Mouse (Mus musculus): ENCODE results near the gene Drg1. TPM values are rescaled to one million over a fixed set of nuclear protein-coding genes. Genes with fewer than 3 reads are reported as not detected.

Gene Drg1
- polyA plus RNA-seq, 1 experiment from 2014 or later = 211 TPM

GRCm38 (mm10) chr11:3288521-3289301, 22.5 kb upstream of the Drg1 start, which contains the start of gene Patz1:
TSS of gene Patz1 (plus strand) at chr11:3288874.
- ATAC-seq = peak; percentile 30

DNA sequence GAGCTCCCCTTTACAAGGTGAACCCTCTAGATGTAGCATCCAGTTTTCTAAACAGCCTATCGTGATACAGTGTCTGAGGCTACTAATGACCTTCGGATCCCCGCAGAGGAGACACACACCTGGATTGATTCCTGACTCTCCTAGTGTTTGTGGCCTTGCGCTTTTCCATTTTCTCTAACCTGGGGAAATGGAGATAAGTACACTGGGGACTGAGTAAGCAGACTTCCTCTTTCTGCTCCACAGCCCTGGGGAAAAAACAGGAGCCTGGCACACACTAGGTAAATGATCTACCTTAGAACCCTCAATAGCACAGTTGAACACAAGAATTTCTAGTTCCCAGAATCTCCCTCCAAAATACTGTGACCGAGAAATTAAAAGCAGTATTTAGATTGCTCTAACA, 21.7 kb upstream of the Drg1 start:
- Histone ChIP-seq H3K4me3 (replicated peaks) (peak overlapping the region; percentile 88), H3K36me3 (no peaks in the 10 kb centered on the region), H3K4me2 (replicated peaks) (peak overlapping the region; percentile 98; the same call in 1 of the 2 replicates), H3K9ac (no peak overlapping the region; the same call in 1 of the 2 replicates), H3K9me3 (no peaks in the 10 kb centered on the region), H3K4me1 (replicated peaks) (peaks cover 16% of the 10 kb centered on the region), H3K27me3 (replicated peaks) (no peaks in the 10 kb centered on the region), H3K27ac (peak overlapping the region; percentile 100; the same call in 1 of the 2 replicates)
- no peak for ATAC-seq
- WGBS = 56% methylated on average over 5 of the region's 5 CpGs

More at GRCm38 (mm10) chr11:3288521-3289301, 22.5 kb upstream of the Drg1 start, which contains the start of gene Patz1:
- Histone ChIP-seq H3K4me1 (replicated peaks) (peaks cover 24% of the 10 kb centered on the region), H3K4me3 (replicated peaks) (peak within 1 kb of the TSS; percentile 88), H3K27me3 (replicated peaks) (no peaks in the 10 kb centered on the region), H3K36me3 (0 out of 2 replicates have a peak, but pooled peaks cover 3% of the 10 kb centered on the region), H3K9me3 (no peaks in the 10 kb centered on the region), H3K27ac (peak within 1 kb of the TSS; percentile 100), H3K4me2 (replicated peaks) (peak within 1 kb of the TSS; percentile 98), H3K9ac (peak within 1 kb of the TSS; percentile 98)
- WGBS = under 1% methylated on average over 41 of the region's 41 CpGs

DNA sequence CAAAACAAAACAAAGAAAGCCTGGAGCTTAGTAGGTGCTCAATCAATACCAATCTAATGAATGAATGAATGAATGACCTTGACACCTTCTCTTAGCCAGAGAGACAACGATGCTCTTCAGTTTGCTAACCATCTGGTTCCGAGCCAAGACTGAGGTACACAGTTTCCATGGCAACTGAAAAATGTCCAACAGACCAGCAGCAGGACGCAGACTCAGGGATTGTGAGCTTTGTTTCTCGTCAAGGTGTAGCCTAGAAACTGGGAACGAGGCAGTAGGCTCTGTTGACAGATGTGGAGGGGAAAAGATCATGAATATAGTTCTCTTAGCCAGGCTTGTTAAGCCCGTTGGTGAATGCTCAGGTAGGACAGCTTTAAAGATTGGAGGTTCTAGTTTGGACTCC, 20.9 kb upstream of the Drg1 start:
- Histone ChIP-seq H3K9me3 (no peaks in the 10 kb centered on the region), H3K4me2 (replicated peaks) (no peak overlapping the region), H3K9ac (no peak overlapping the region), H3K4me3 (replicated peaks) (no peak overlapping the region), H3K27me3 (replicated peaks) (no peaks in the 10 kb centered on the region), H3K27ac (no peak overlapping the region), H3K36me3 (no peaks in the 10 kb centered on the region), H3K4me1 (replicated peaks) (peaks cover 11% of the 10 kb centered on the region)
- ATAC-seq = no peak
- 25% methylated on average over 6 of the region's 6 CpGs for WGBS

DNA sequence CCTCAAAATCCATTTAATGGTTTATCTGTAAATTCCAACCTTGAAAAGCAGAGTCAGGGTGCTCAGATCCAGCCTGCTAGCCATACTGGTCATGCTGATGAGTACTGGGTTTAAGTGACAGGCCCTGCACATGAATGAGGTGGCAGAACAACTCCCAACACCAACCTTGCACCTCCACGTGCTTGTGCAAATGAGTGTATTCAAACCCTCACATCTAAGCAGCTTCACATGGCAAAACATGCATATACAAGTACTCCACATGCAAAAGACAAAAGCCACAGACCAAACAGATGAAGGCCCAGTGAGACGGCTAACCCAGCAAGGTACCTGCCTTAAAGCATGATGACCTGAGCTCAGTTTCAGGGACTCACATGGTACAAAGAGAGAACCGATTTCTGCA, 19.7 kb upstream of the Drg1 start:
- Histone ChIP-seq H3K27ac (no peak overlapping the region), H3K4me2 (replicated peaks) (no peak overlapping the region), H3K36me3 (no peaks in the 10 kb centered on the region), H3K27me3 (replicated peaks) (no peaks in the 10 kb centered on the region), H3K4me3 (replicated peaks) (no peak overlapping the region), H3K9me3 (no peaks in the 10 kb centered on the region), H3K9ac (no peak overlapping the region), H3K4me1 (replicated peaks) (peaks cover 11% of the 10 kb centered on the region)
- 87% methylated on average over 3 of the region's 3 CpGs for WGBS
- no peak for ATAC-seq

GRCm38 (mm10) chr11:3283645-3284044, 17.4 kb upstream of the Drg1 start:
- 89% methylated on average over 6 of the region's 6 CpGs for WGBS
- H3K27me3 ChIP-seq (replicated peaks) = no peaks in the 10 kb centered on the region
- ATAC-seq = no peak
- H3K36me3 ChIP-seq = no peaks in the 10 kb centered on the region
- H3K9ac ChIP-seq = no peak overlapping the region
- H3K4me3 ChIP-seq (replicated peaks) = no peak overlapping the region
- H3K4me2 ChIP-seq (replicated peaks) = no peak overlapping the region
- peaks cover 11% of the 10 kb centered on the region for H3K4me1 ChIP-seq (replicated peaks)
- H3K27ac ChIP-seq = no peak overlapping the region
- no peaks in the 10 kb centered on the region for H3K9me3 ChIP-seq

GRCm38 (mm10) chr11:3282887-3283286, 16.7 kb upstream of the Drg1 start:
- H3K27me3 ChIP-seq (replicated peaks) = no peaks in the 10 kb centered on the region
- H3K36me3 ChIP-seq = no peaks in the 10 kb centered on the region
- H3K9ac ChIP-seq = no peak overlapping the region
- ATAC-seq = no peak
- no peak overlapping the region for H3K4me3 ChIP-seq (replicated peaks)
- H3K4me1 ChIP-seq (replicated peaks) = peaks cover 3% of the 10 kb centered on the region
- H3K27ac ChIP-seq = no peak overlapping the region
- no peaks in the 10 kb centered on the region for H3K9me3 ChIP-seq
- 80% methylated on average over 6 of the region's 6 CpGs for WGBS
- no peak overlapping the region for H3K4me2 ChIP-seq (replicated peaks)

DNA sequence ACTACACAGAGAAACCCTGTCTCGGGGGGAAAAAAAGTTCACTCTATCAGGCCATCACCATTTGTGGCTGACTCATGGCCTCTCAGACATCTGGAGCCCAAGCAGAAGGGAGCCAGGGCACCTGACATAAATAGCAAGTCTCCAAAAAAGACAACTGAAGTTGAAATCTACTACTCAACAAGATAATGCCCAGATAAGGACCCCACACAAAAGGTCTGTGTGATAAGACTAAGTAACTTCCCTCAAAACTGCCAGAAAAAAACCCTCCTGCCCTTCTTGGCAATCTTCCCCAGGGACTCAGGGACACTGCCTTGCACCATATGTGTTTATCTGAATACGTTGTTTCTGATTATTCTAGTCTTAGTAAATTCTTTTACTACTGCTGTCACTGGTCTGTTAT, 13.5 kb upstream of the Drg1 start:
- Histone ChIP-seq H3K27ac (no peak overlapping the region), H3K4me1 (replicated peaks) (no peaks in the 10 kb centered on the region), H3K4me2 (replicated peaks) (no peak overlapping the region), H3K4me3 (replicated peaks) (no peak overlapping the region), H3K36me3 (no peaks in the 10 kb centered on the region), H3K27me3 (replicated peaks) (no peaks in the 10 kb centered on the region), H3K9me3 (no peaks in the 10 kb centered on the region), H3K9ac (no peak overlapping the region)
- no peak for ATAC-seq
- WGBS = 74% methylated on average over 2 of the region's 2 CpGs

DNA sequence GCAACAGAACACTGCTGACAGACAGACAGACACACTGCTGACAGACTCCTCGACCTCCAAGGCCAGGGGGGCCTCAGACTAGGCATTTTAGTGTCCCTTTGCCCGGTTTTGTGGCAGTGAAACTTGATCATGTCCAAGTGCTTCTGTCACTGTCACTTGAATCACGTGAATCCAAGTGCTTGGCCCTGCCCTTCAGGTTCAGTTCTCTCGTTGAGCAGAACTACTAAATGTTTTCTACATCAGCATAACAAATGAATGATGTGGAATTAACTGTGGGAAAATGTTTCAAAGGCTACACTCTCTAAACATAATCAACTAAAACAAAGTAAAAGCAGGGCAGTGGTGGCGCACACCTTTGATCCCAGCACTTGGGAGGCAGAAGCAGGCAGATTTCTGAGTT, 12.1 kb upstream of the Drg1 start:
- H3K9me3 ChIP-seq = no peaks in the 10 kb centered on the region

DNA sequence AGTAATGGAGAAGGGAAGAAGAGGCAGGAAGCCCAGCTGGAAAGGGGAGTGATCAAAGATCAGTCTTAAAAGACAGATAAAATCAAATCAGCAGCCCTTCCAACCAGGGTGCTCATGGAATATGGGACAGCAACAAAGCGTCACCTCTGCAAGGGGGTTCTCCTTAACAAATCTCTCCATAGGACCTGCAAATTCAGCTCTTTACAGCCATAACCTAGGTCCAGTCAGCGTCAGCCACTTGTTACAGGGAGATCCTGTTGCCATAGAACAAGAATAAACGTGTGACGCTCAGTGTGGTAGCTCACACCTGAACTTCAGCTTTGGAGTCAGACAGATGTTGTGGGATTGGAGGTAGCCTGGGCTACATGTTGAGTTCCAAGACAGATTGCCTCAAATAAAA, 3.0 kb upstream of the Drg1 start:
- Histone ChIP-seq H3K4me3 (replicated peaks) (no peak overlapping the region), H3K27me3 (replicated peaks) (no peaks in the 10 kb centered on the region), H3K9ac (no peak overlapping the region), H3K4me2 (replicated peaks) (no peak overlapping the region), H3K4me1 (replicated peaks) (peaks cover 9% of the 10 kb centered on the region), H3K36me3 (no peaks in the 10 kb centered on the region), H3K9me3 (no peaks in the 10 kb centered on the region), H3K27ac (no peak overlapping the region)
- no peak for ATAC-seq
- WGBS = 48% methylated on average over 4 of the region's 4 CpGs

More for the DNA sequence above, 12.1 kb upstream of the Drg1 start:
- 60% methylated on average over 5 of the region's 5 CpGs for WGBS
- ATAC-seq = no peak
- Histone ChIP-seq H3K27ac (no peak overlapping the region), H3K9ac (no peak overlapping the region), H3K4me1 (replicated peaks) (no peaks in the 10 kb centered on the region), H3K4me3 (replicated peaks) (no peak overlapping the region), H3K27me3 (replicated peaks) (no peaks in the 10 kb centered on the region), H3K4me2 (replicated peaks) (no peak overlapping the region), H3K36me3 (no peaks in the 10 kb centered on the region)

DNA sequence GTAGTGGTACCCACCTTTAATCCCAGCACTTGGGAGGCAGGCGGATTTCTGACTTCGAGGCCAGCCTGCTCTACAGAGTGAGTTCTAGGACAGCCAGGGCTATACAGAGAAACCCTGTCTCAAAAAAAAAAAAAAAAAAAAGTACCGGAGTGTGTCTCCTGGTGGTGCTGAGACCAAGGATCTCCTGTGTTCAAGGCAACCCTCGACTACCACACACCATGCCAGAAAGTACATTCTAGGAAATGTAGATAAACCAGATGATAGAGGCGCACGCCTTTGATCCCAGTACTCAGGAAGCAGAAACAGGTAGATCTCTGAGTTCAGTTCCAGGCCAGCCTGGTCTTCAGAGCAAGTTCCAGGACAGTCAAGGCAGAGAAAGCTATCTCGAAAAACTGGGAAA, 918 bp upstream of the Drg1 start:
- Histone ChIP-seq H3K4me1 (replicated peaks) (peaks cover 12% of the 10 kb centered on the region), H3K4me2 (replicated peaks) (peak overlapping the region; percentile 52), H3K36me3 (peaks cover 3% of the 10 kb centered on the region; the same call in 1 of the 2 replicates), H3K9me3 (no peaks in the 10 kb centered on the region), H3K27me3 (replicated peaks) (no peaks in the 10 kb centered on the region), H3K27ac (no peak overlapping the region), H3K9ac (peak overlapping the region; percentile 95; the same call in 1 of the 2 replicates), H3K4me3 (replicated peaks) (peak overlapping the region; percentile 69)
- WGBS = 50% methylated on average over 7 of the region's 7 CpGs
- no peak; the same call in 1 of the 2 replicates for ATAC-seq

GRCm38 (mm10) chr11:3265291-3266078, 730 bp downstream of the Drg1 start:
- Histone ChIP-seq H3K27ac (peak overlapping the region; percentile 85), H3K36me3 (peaks cover 13% of the 10 kb centered on the region), H3K9me3 (no peaks in the 10 kb centered on the region), H3K27me3 (replicated peaks) (no peaks in the 10 kb centered on the region), H3K9ac (peak overlapping the region; percentile 95), H3K4me2 (replicated peaks) (peak overlapping the region; percentile 62), H3K4me1 (replicated peaks) (peaks cover 12% of the 10 kb centered on the region), H3K4me3 (replicated peaks) (peak overlapping the region; percentile 69)
- peak; percentile 15 for ATAC-seq
- under 1% methylated on average over 26 of the region's 26 CpGs for WGBS

DNA sequence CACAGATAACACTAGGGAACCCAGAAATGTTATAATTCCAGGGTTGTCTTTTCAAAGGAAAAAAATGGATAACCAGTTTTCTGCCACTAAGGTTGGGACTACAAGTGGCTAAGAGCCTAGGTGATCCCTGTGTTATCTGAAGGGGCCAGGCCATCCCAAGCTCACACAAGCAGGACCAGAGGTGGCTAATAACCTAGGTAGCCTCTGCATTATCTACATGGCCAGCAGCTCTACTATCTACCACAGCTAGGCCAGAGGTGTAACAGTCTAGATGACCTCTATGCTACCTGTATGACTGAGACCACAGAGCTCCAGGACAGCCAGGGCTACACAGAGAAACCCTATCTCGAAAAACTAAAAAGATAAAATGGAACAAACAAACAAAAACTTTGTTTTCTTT, 6.7 kb downstream of the Drg1 start:
- H3K9ac ChIP-seq = no peak overlapping the region
- no peak overlapping the region for H3K27ac ChIP-seq
- peaks cover 38% of the 10 kb centered on the region for H3K36me3 ChIP-seq
- H3K4me3 ChIP-seq (replicated peaks) = no peak overlapping the region
- H3K9me3 ChIP-seq = no peaks in the 10 kb centered on the region
- ATAC-seq = no peak
- H3K27me3 ChIP-seq (replicated peaks) = no peaks in the 10 kb centered on the region
- WGBS = 88% methylated on average over 1 of the region's 1 CpGs
- H3K4me2 ChIP-seq (replicated peaks) = no peak overlapping the region
- peaks cover 5% of the 10 kb centered on the region; the same call in 1 of the 2 replicates for H3K4me1 ChIP-seq (replicated peaks)

Data from intestine, embryonic 15.5 days (tissue).